Mouse (Mus musculus): Measurements from ENCODE around the gene Prdm2. TPM values are rescaled to one million over a fixed set of nuclear protein-coding genes. Genes with fewer than 3 reads are reported as not detected.
A peak's percentile ranks its signal among the peaks of the same experiment; 100 is the strongest.

Prdm2 gene
- polyA plus RNA-seq, 1 experiment: 10.1 TPM

DNA sequence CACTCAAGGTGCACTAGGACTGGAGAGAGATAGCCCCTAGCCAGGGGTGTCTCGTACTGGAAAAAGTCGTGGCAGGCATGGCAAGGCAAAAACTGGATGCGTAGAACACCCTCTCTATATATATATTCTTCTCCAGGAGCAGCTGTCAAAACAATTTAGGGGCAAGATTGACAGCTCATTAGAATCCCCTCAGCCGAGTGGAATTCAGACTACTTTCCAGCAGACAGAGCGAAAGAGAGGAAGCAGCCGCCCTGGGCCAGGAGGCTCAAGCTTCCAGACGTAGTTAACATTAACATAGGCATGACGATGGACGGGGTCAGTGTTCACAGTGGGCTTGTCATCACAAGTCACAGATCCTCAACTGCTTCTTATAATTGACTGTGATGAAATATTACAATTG is 13.1 kb upstream of the Prdm2 start:
- no peak overlapping the region for H3K4me3 ChIP-seq (ENCODE audit: insufficient read depth, low read depth, low read length)
- H3K4me1 ChIP-seq (ENCODE audit: control insufficient read depth, insufficient read depth, insufficient read length, low read length): no peaks in the 10 kb centered on the region
- H3K27ac ChIP-seq (replicated peaks; ENCODE audit: low read depth, low read length): no peak overlapping the region

DNA sequence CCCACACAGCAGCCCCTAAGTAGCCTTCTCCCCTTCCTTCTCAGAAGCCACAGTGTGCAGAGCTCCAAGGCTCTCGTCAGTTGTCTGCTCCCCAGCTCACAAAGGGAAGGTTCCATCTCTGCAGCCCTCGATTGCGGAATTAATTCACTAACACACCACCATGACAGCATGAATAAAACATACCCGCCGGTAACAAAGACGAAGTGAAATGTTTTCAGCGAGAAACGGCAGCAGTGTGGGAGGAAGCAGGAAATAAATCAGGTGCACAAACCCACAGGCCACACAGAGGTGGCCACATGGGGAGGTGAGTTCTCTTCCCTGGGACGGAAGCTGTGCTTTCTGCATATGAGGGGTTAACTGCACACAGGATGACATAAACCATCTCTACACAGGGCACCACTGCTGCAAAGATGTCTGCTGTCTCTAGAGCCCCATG is 6.5 kb upstream of the Prdm2 start:
- Histone ChIP-seq H3K27ac (replicated peaks; ENCODE audit: low read depth, low read length) (no peak overlapping the region), H3K4me1 (ENCODE audit: control insufficient read depth, insufficient read depth, insufficient read length, low read length) (no peaks in the 10 kb centered on the region), H3K4me3 (ENCODE audit: insufficient read depth, low read depth, low read length) (no peak overlapping the region)

DNA sequence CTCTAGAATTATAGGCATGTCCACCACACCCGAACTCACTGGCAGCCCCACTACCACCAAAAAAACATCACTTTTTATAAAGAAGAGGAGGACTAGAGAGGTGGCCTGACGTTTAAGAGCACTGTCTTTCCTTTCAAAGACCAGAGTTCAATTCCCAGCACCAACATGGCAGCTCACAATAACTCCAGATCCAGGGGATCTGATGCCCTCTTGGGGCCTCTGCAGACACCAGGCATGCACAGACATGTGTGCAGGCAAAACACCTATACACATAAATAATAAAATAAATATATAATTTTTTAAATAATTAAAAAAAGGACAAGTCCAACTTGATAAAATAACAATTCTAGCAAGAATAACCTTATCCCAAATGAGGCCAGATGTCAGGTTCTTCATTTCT is 6.1 kb upstream of the Prdm2 start:
- no peaks in the 10 kb centered on the region for H3K4me1 ChIP-seq (ENCODE audit: control insufficient read depth, insufficient read depth, insufficient read length, low read length)
- no peak overlapping the region for H3K4me3 ChIP-seq (ENCODE audit: insufficient read depth, low read depth, low read length)
- no peak overlapping the region for H3K27ac ChIP-seq (replicated peaks; ENCODE audit: low read depth, low read length)

DNA sequence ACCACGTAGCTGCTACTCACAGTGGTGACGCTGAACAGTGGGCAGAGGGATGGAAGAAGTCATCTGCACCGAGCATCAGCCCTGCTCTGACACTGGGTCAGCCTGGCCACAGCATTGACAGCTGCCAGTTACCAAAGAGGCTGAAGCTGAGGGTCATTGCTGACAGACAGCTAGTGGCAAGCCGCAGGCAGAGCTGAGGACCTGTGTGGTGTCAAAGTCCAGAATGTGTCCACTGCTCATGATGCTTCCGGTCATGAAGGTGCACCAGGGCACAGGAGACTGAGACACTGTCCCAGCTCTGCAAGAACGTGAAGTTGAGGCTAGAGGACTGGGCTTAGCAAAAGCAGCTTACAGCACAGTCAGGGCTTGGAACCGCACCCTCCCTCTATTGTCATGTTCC is 4.4 kb upstream of the Prdm2 start:
- Histone ChIP-seq H3K4me3 (ENCODE audit: insufficient read depth, low read depth, low read length) (no peak overlapping the region), H3K27ac (replicated peaks; ENCODE audit: low read depth, low read length) (no peak overlapping the region), H3K4me1 (ENCODE audit: control insufficient read depth, insufficient read depth, insufficient read length, low read length) (peaks cover 5% of the 10 kb centered on the region)

GRCm38 (mm10) chr4:143214221-143214797 is 1.5 kb upstream of the Prdm2 start:
- Histone ChIP-seq H3K4me3 (ENCODE audit: insufficient read depth, low read depth, low read length) (no peak overlapping the region), H3K27ac (replicated peaks; ENCODE audit: low read depth, low read length) (no peak overlapping the region), H3K4me1 (ENCODE audit: control insufficient read depth, insufficient read depth, insufficient read length, low read length) (peaks cover 7% of the 10 kb centered on the region)

DNA sequence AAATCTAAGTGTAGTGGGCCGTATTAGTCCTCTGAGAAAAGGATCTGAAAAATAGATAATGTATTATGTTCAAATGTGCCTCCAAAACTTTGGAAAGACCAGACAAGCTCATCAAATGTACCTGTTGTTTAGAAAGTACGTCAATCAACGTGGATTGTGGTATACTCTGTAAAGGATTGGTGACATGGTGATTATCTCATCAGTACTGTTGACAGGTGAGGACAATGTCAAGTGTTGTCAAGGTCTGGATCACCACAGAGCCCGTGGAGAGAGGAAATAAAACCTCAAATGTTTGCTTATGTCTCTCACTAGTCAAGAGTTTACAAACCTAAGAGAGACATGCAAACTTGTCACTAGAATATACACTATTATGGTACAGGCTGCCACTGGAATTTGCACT is 776 bp upstream of the Prdm2 start:
- H3K4me3 ChIP-seq (ENCODE audit: insufficient read depth, low read depth, low read length): no peak overlapping the region
- no peak overlapping the region for H3K27ac ChIP-seq (replicated peaks; ENCODE audit: low read depth, low read length)
- peaks cover 7% of the 10 kb centered on the region for H3K4me1 ChIP-seq (ENCODE audit: control insufficient read depth, insufficient read depth, insufficient read length, low read length)

GRCm38 (mm10) chr4:143213175-143213479 is 332 bp upstream of the Prdm2 start:
- Histone ChIP-seq H3K4me1 (ENCODE audit: control insufficient read depth, insufficient read depth, insufficient read length, low read length) (peaks cover 7% of the 10 kb centered on the region), H3K27ac (replicated peaks; ENCODE audit: low read depth, low read length) (peak overlapping the region; percentile 92), H3K4me3 (ENCODE audit: insufficient read depth, low read depth, low read length) (peak overlapping the region; percentile 87)

DNA sequence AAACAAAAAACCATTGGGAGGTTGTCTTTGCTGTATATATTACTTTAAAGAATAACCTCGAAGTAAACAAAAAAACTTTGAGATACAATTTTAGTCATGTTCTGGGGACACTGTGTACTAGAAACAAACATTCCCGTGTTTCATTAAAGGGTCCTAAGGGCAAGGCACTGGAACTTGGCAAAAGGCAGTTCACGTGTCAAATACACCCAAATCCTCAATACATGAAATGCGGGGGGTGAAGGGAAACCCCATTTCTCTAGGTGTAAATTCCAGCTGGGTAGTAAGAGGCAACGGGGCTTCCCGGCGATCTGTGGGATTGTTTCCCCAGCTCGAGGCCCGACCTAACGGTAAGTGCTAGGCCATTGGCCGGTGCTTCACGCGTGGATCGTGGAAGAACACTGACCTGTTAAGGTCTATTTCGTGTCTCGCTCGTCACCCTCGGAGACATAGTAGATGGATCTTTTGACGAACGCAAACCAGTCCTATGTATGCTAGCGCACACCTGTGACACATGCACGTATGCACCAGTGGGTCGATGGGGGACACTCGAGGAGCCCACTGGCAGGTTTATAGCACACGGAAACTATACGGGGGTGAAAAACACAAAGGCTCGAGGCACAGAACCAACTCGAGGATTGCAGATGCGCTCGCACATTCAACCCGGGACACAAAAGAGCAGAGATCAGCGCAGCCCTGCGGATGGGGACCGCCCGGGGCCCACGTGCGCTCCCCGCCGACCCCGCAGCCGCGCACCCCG is 1.0 kb downstream of the Prdm2 start:
- Histone ChIP-seq H3K4me1 (ENCODE audit: control insufficient read depth, insufficient read depth, insufficient read length, low read length) (peaks cover 7% of the 10 kb centered on the region), H3K27ac (replicated peaks; ENCODE audit: low read depth, low read length) (0 out of 2 replicates have a peak overlapping the region, but pooled peaks have one; percentile 21), H3K4me3 (ENCODE audit: insufficient read depth, low read depth, low read length) (peak overlapping the region; percentile 75)

GRCm38 (mm10) chr4:143209997-143210396 is 2.8 kb downstream of the Prdm2 start:
- Histone ChIP-seq H3K4me1 (ENCODE audit: control insufficient read depth, insufficient read depth, insufficient read length, low read length) (peaks cover 7% of the 10 kb centered on the region), H3K4me3 (ENCODE audit: insufficient read depth, low read depth, low read length) (no peak overlapping the region), H3K27ac (replicated peaks; ENCODE audit: low read depth, low read length) (no peak overlapping the region)

DNA sequence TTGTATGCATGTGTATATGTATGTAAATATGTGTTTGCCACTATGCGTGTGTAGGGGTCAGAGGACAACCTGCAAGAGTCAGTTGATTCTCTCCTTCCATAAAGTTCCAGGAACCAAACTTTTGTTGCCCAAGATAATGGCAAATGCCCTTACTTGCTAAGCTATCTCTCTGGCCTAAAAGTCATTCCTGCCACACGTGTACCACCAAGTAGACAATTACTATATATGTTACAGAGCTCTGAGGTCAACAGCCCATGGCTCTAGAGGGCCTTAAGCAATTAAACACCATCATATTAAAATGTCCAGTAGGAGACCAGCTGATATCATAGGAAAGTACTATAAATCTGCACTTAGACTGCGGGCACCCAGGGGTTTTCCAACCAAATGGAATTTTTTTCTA is 10.1 kb downstream of the Prdm2 start:
- no peaks in the 10 kb centered on the region for H3K4me1 ChIP-seq (ENCODE audit: control insufficient read depth, insufficient read depth, insufficient read length, low read length)
- H3K27ac ChIP-seq (replicated peaks; ENCODE audit: low read depth, low read length): no peak overlapping the region
- H3K4me3 ChIP-seq (ENCODE audit: insufficient read depth, low read depth, low read length): no peak overlapping the region

DNA sequence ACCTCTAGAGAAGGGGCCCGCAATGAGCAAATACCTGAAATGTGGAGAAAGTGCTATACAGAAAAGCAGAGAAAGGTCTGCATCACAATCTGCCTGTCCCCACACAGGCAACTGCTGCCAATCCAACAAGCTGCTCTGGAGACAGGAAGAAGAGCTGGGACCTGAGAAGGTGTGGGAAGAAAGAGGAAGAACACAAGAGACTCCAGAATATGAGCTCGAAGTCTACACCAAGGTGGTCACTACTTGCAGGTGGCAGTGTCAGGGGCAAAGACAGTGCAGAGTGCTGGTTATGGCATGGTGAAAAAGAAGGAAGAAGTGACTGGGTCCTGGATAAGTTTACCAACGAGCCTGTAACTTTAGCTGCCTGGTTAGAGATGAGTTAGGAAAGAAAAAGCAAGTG is 14.4 kb downstream of the Prdm2 start:
- no peaks in the 10 kb centered on the region for H3K4me1 ChIP-seq (ENCODE audit: control insufficient read depth, insufficient read depth, insufficient read length, low read length)

DNA sequence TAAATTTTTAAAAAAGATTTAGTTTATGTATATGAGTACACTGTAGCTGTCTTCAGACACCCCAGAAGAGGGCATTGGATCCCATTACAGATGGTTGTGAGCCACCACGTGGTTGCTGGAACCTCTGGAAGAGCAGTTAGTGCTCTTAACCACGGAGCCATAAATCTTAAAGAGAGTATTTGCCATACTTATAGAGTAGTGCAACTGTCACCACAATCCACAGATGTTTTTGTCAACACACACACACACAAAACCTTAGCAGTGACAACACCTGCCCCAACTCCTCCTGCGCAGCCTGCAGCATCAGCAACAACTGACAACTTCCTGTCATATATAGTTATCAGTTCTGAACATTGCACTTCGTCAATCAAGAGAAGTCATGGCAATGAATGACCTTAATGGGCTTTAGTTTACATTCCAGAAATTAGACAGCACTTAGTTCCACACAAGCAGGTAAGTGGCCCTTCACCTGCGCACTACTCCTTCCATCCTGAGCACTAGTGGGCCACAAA is 14.9 kb downstream of the Prdm2 start:
- no peak overlapping the region for H3K4me3 ChIP-seq (ENCODE audit: insufficient read depth, low read depth, low read length)
- no peak overlapping the region for H3K27ac ChIP-seq (replicated peaks; ENCODE audit: low read depth, low read length)
- no peaks in the 10 kb centered on the region for H3K4me1 ChIP-seq (ENCODE audit: control insufficient read depth, insufficient read depth, insufficient read length, low read length)

More for the DNA sequence above, 14.4 kb downstream of the Prdm2 start:
- Histone ChIP-seq H3K4me3 (ENCODE audit: insufficient read depth, low read depth, low read length) (no peak overlapping the region), H3K27ac (replicated peaks; ENCODE audit: low read depth, low read length) (no peak overlapping the region)

- Histone ChIP-seq H3K4me1 (ENCODE audit: control insufficient read depth, insufficient read depth, insufficient read length, low read length) (peaks cover 2% of the 10 kb centered on the region), H3K4me3 (ENCODE audit: insufficient read depth, low read depth, low read length) (no peak overlapping the region), H3K27ac (replicated peaks; ENCODE audit: low read depth, low read length) (no peak overlapping the region)
Measured at GRCm38 (mm10) chr4:143194328-143194727, 18.5 kb downstream of the Prdm2 start.

DNA sequence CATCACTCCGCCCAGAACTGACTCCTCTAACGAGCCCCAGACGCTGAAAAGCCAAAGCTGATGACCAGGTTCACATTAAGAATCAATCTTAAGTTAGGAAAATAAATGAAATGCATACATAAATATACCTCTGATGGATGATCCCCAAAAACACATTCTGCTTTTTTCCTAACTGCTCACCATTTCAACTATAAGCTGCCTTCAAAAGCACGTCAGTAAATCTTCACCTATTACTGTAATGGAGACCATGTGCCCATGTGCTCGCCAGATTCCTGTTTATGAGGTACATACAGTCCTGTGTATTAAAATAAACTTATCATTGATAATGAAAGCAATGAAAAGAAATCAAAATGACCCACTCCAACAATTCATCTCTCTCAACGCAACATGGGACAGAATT is 19.6 kb downstream of the Prdm2 start:
- Histone ChIP-seq H3K27ac (replicated peaks; ENCODE audit: low read depth, low read length) (no peak overlapping the region), H3K4me3 (ENCODE audit: insufficient read depth, low read depth, low read length) (no peak overlapping the region)

DNA sequence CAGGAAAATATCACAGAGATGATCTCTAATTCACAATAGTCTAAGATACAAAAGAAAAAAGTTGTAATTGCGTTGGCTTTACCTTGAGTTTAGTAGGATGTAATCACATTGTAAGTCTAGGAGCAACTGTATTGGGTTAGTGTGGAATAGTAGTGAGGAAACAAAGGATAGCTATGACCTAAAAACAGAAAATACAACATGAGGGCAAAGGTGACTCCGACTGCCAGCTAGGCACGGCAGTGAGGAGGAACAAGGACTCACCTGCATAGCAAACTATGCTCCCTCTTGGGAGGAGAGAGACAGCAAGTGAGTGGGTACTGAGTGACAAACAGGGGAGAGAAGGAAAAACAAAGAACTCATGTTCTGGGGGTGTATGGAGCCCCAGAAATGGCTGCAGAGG is 21.0 kb downstream of the Prdm2 start:
- Histone ChIP-seq H3K4me3 (ENCODE audit: insufficient read depth, low read depth, low read length) (no peak overlapping the region), H3K27ac (replicated peaks; ENCODE audit: low read depth, low read length) (no peak overlapping the region), H3K4me1 (ENCODE audit: control insufficient read depth, insufficient read depth, insufficient read length, low read length) (peaks cover 2% of the 10 kb centered on the region)

More for the DNA sequence above, 19.6 kb downstream of the Prdm2 start:
- peaks cover 2% of the 10 kb centered on the region for H3K4me1 ChIP-seq (ENCODE audit: control insufficient read depth, insufficient read depth, insufficient read length, low read length)

- Histone ChIP-seq H3K4me3 (ENCODE audit: insufficient read depth, low read depth, low read length) (no peak overlapping the region), H3K27ac (replicated peaks; ENCODE audit: low read depth, low read length) (no peak overlapping the region), H3K4me1 (ENCODE audit: control insufficient read depth, insufficient read depth, insufficient read length, low read length) (peaks cover 2% of the 10 kb centered on the region)
Measured at GRCm38 (mm10) chr4:143190657-143191056, 22.1 kb downstream of the Prdm2 start.
